Mouse (Mus musculus) small intestine, adult 2 months (tissue): ENCODE measurements around the gene Slc3a1.

ENCODE experiments used
- CTCF ChIP-seq: fragments of 200-500 bp; IDR thresholded peaks from 2 replicates; pipeline ENCODE4 v1.5.1; 2012; ENCODE audit warnings: low read depth, mild to moderate bottlenecking, control low read depth, inconsistent platforms, low read length, moderate library complexity, mixed read lengths; ENCODE audit not compliant: insufficient replicate concordance, insufficient read length; ENCODE audit errors: extremely low read depth
- POLR2A ChIP-seq: fragments of 200-500 bp; IDR thresholded peaks from 2 replicates; pipeline ENCODE4 v1.6.1; 2012; ENCODE audit warnings: low read depth, mild to moderate bottlenecking, control low read depth, inconsistent platforms, low read length, moderate library complexity

DNA sequence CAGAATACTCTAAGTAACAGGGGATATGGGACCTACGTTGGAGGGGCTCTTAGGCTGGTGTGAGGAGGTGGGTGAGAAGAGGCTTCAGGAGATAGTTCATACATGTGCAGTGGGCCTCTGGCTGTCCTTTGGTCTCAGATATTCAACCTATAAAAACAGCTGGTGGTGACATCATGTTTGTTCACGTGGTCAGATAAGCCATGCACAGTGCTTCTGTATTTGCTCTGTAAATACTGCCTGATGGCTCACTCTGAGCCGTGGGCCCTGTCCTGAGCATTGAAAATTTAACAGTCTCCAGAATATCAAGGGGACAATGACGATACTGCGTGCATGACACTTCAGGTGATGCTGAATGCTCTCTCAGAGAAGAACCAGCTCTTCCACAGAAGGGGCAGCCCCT is 9.7 kb downstream of the Slc3a1 start:
- TF ChIP-seq CTCF, result no peak
- TF ChIP-seq POLR2A, result no peak
